Mouse (Mus musculus) fibroblast of lung, adult 2 months (primary cell): ENCODE data around the gene Coa3.
"Not testable (repeated sequence)": the region's sequence is repeated elsewhere in the genome, so short reads cannot be mapped to it uniquely, and the experiment has no call there.

Source experiments
- DNase-seq: peaks from one replicate; pipeline ENCODE4 v3.0.0-alpha.2; 2011; ENCODE audit warnings: low read depth

Coa3 gene

DNA sequence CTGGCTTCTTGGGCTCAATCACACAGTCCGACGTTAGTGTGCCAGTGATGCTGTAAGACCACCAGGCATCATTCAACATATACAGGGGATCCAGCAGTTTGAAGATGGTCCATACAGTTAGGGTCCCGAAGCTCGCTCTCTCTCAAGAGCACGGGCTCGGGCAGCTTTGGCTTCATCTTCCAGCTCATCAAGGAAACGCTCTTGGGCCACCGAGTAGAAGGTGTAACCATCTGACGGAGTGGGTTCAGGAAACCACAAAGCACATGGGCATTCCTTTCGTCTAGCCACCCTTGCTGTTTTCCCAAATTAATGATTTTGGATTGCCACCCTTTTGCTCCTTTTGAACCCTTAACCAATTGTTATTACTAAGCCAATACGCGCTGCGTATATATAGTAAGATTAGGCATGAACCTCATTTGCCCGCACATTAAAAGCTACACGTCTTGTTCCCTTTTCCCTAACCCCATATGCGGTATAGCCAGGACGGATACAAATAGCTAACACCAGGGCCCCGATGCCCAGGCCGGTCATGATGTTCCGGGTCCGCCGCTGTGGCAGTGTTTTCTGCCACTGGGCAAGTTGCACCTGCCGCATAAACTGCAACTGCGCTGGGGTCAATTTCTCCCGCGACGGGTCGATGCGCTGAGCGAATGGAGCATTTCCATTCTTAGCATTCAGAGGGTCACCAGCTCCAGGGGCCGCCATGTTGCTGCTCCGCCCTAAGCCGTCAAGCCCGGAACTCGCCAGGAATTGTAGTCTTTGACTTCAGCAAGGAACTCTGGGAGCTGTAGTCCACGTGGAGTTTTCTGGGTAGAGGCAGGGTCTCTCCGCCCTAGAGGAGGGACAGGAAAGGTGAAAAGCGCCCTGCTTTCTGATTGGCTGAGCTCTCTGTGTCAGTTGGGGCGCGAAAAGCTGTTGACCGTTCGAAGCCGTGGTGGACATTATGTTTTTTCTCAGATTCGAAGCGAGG lies at the start of gene Coa3, which contains the start of gene Cntd1:
TSS of gene Coa3 (minus strand) at position 892 of the 970 bp plus-strand sequence.
TSS of gene Cntd1 (plus strand) at position 790 of the 970 bp plus-strand sequence.
- peak; percentile 75 for DNase-seq

DNA sequence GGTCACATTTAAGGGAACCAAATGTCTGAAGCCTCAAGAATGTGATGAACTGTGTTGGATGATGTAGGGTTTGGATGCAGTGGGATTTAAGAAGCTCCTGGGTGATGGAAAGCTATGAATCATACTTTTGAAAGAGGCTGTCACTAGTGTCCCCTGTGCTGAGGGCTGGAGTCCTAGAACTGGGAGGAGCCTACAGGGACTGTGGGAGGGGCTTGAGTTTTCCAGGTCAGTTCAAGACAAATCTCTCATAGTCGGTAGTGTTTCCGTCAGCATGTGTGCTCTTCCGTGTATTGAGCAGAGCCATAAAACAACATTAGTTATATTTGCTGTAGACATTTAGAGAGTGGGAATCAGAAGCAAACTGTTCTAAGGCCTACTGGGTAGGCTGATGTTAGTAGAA lies 48.4 kb upstream of the Coa3 start:
- no peak for DNase-seq

- DNase-seq = no peak
These were observed 47.2 kb upstream of the Coa3 start for GRCm38 (mm10) chr11:101326147-101326546.

- DNase-seq = not testable (repeated sequence)
These were observed 46.3 kb upstream of the Coa3 start for GRCm38 (mm10) chr11:101325201-101325600.

DNA sequence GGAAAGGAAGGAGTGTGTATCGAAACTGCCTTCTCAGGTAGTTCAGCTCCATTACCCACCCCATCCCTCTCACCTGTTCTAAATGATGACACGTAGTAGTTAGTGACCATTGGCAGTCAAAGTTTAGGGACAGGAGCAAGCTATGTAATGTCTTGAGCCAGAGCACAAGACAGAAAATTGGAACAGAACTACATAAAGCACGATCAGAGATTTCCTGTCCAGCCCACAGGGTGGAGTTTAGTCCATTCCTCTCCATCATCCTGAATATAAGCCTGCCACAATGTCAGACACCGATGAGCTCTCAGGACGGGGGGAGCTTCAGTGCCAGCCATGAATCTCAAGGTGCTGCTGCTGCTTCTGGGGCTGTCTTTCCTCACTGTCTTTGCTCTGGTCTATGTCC lies 45.8 kb upstream of the Coa3 start, which contains the start of gene Aoc2:
TSS of gene Aoc2 (plus strand) at position 301 of the 400 bp plus-strand sequence.
- no peak for DNase-seq

DNA sequence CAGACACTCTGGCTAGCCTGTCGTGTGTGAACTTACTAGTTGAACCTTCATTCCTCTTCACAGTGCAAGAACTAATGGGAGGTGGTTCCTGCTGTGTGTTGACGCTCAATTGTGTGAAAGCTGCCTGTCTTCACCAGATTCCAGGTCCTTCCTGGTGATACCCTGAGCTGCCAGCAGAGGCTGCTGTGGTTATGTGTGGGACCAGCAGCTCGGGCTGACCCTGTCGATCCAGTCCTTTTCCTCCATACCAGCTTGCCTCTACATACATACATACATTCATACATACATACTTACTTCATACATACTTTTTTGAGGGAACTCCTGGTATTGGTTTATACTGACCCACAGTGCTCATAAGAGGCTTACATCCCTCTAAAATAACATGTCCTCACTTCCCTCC lies 44.7 kb upstream of the Coa3 start:
- peak; percentile 30 for DNase-seq

DNA sequence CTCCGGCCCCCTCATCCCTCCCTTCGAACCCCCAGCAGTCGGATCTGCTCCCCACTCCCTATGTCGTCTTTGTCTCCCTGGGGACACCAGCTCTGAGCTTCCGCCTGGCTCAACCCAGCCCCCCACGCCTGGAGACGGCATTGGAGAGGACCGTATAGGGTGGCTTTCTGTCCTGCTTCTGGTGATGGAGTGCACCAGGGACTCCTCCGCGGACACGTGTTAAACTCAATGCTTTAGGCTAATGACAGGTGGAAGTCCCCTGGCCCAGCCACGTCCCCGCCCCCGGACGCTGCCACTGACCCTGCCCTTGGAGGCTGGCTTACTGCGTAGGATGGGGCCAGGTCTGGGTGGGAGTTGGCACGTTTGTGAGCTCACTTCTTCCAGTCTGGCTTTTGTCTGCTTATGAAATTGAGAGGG lies 37.6 kb upstream of the Coa3 start:
- no peak for DNase-seq

- peak; percentile 70 for DNase-seq
These were observed 37.0 kb upstream of the Coa3 start, which contains the start of gene Psme3 for GRCm38 (mm10) chr11:101315665-101316500. Psme3 (plus strand) TSS chr11:101316213.

- no peak for DNase-seq
These were observed 36.3 kb upstream of the Coa3 start for GRCm38 (mm10) chr11:101315082-101315650.

DNA sequence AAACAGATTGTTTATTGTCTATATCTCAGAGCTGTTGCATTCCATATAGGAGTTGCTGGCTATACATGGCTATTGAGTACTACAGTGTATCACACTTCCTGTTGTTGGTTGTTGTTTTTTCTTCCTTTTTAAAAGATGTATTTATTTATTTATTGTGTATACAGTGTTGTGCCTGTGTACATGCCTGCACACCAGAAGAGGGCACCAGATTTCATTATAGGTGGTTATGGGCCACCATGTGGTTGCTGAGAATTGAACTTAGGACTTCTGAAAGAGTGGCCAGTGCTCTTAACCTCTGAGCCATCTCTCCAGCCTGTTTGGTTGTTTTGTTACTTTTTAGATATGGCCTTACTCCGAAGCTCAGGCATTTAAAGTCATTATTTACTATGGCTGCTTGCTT lies 35.7 kb upstream of the Coa3 start:
- DNase-seq = no peak

DNA sequence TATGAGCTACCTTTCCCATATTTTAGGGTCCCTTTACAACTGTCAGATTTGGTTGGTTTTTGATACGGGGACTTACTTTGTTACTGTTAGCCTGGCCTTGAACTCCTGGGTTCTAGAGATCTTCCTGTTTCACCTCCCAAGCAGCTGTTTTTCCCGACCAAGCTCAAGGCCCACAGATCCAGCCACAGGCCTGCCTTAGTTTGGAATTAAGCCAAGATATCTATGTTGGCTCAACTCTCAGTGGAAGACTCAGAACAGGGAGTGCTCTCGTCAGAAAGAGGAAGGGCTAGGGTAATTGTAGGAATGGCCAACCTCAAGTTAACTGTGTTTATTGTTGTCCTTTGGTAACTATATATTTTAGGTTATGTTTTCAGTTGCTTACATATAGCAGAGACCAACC lies 33.2 kb upstream of the Coa3 start:
- DNase-seq = no peak

- no peak for DNase-seq
These were observed 32.2 kb upstream of the Coa3 start for GRCm38 (mm10) chr11:101311083-101311482.

DNA sequence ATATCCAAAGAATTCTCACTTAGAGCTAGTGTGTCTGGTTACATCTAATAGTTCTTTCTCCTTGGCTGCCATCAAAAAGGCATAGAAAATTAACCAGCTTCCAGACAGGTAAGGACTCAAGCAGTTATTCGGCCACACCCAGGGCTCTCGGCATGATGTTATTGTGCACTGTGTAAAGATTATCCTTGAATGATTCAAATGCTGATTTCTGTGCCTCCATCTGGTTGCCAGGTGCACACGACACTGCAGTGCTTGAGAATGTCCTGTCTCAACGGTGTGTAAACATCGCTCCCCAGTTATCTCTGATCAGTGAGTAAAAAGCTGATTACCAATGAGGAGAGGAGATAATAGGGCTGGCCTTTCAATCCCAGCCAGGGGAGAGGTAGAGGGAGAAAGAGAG lies 28.8 kb upstream of the Coa3 start:
- DNase-seq = no peak

DNA sequence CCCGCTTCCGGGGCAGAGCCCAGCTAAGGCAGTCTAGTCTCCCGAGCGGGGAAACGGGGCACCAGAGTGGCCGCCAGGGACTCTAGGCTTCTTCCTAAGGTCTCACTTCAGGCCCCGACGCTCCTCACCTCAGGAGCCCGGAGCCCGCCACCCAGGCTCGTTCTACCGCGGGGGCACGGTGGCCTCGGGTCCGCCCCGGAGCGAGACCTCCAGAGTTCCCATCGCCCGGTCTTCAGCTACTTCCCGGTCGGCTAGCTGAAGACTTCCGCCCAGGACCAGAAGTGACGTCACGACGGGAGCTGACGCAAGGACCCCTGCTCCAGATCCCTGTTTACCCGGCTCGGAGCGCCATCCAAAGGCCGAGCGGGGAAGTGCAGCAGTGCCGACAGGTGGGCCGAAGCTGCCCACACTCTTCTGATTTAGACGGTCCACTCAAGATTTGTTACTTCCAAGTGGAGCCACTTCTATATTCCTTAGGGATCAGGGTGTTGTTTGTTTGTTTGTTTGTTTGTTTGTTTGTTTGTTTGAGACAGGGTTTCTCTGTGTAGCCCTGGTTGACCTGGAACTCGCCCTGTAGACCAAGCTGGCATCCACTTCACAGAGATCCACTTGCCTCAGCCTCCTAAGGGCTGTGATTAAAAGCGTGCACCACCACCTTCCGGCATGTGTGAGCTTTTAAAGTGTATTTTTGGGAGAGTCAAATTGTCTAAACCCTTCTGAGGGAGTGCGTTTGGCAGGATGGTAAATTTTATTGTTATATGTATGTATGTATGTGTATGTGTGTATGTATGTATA lies 23.3 kb upstream of the Coa3 start, which contains the start of gene Becn1:
TSS of gene Becn1 (minus strand) at position 283 of the 795 bp plus-strand sequence.
- peak; percentile 73 for DNase-seq

- no peak for DNase-seq
These were observed 22.5 kb upstream of the Coa3 start for GRCm38 (mm10) chr11:101301299-101302003.

DNA sequence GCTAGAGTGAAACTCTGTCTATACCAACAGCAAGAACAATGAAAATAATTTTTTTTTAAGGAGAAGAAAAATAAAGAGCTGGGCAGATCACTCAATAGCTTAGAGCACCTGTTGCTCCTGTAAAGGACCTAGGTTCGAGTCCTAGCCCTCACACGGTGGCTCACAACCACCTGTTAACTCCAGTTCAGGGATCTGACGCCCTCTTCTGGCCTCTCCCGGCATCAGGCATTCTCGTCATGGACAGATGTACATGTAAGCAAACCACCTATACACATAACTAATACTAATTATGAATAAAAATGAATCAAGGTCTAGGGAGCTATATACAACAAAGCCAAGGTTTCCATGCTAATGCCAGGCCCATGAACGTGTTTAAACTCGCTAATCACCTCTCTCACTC lies 22.0 kb upstream of the Coa3 start:
- DNase-seq = no peak

- no peak for DNase-seq
These were observed 16.3 kb upstream of the Coa3 start for GRCm38 (mm10) chr11:101295191-101295590.

- DNase-seq = no peak
These were observed 12.3 kb upstream of the Coa3 start for GRCm38 (mm10) chr11:101291231-101291630.

- DNase-seq = peak; percentile 60
These were observed 8.4 kb upstream of the Coa3 start for GRCm38 (mm10) chr11:101287306-101287705.

DNA sequence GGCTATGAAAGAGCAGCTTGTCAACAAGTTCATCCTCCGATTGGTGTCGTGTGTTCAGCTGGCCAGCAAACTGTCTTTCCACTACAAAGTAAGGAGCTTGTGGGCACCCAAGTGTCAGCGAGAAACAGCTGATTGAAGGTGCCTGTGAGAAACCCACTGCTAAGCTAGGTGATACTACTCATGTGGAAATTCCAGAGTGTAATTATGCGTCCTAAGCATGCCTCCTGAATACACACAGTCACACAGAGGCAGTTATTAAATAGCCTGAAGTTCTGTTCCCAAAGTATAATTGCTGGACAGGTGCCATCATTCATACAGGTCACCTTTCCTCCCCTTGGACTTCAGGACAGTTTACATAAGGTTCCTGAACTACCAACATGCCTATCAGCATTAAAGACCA lies 4.9 kb upstream of the Coa3 start:
- DNase-seq = no peak

DNA sequence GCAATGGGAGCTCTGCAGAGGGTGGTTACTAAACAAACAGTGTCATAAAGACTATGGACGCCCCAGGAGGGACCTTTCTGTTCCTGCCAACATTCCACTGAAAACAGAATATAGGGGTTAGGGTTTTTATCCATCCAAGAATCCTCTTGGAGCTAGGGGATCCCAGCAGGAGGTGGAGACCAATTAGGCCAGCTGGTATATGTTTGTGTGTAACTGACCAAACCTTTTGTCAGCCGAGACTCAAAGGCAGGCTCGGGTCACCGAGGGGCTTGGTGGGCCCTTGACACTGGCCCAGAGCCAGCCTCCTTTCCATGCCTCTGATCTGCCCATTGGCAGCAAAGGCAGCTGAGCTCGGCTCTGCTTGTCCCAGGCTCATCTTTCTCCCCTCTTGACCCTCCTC lies 4.0 kb upstream of the Coa3 start:
- DNase-seq = no peak
